Mouse (Mus musculus) midbrain, embryonic 14.5 days (tissue): ENCODE data around the gene Tbc1d24. TPM values are rescaled to one million over a fixed set of nuclear protein-coding genes. Genes with fewer than 3 reads are reported as not detected.
A peak's percentile ranks its signal among the peaks of the same experiment; 100 is the strongest.

ENCODE experiments used
- ATAC-seq: fragments of 200-750 bp; cut with Nextera tagmentation; 2 replicates; pipeline ENCODE4 v1.8.0; 2017; ENCODE audit warnings: moderate number of reproducible peaks, moderate library complexity; ENCODE audit not compliant: low FRiP score, low TSS enrichment
- DNase-seq: peaks from one replicate; pipeline ENCODE4 v3.0.0-alpha.2; 2015
- H3K27ac ChIP-seq: fragments of 300-500 bp; sonication (generic); replicated peaks from 2 replicates; pipeline ENCODE4 v1.5.1; 2014; ENCODE audit warnings: mild to moderate bottlenecking, low read depth, low read length, moderate library complexity
- H3K27me3 ChIP-seq: fragments of 300-500 bp; sonication (generic); 2 replicates; pipeline ENCODE4 v1.6.1; 2014; ENCODE audit warnings: low read length, control low read depth, mixed read lengths; ENCODE audit not compliant: control insufficient read depth, insufficient read depth
- H3K36me3 ChIP-seq: fragments of 300-500 bp; sonication (generic); 2 replicates; pipeline ENCODE4 v1.6.1; 2014; ENCODE audit warnings: low read length, control low read depth; ENCODE audit not compliant: control insufficient read depth, insufficient read depth
- H3K4me1 ChIP-seq: fragments of 300-500 bp; sonication (generic); 2 replicates; pipeline ENCODE4 v1.6.1; 2014; ENCODE audit warnings: mild to moderate bottlenecking, antibody characterized with exemption, low read length, control low read depth; ENCODE audit not compliant: control insufficient read depth, insufficient read depth
- H3K4me2 ChIP-seq: fragments of 300-500 bp; sonication (generic); 2 replicates; pipeline ENCODE4 v1.6.1; 2014; ENCODE audit warnings: mild to moderate bottlenecking, low read length, moderate library complexity
- H3K4me3 ChIP-seq: fragments of 300-500 bp; sonication (generic); replicated peaks from 2 replicates; pipeline ENCODE4 v1.5.1; 2014; ENCODE audit warnings: low read depth, low read length
- H3K9ac ChIP-seq: fragments of 300-500 bp; sonication (generic); replicated peaks from 2 replicates; pipeline ENCODE4 v1.6.1; 2014; ENCODE audit warnings: mild to moderate bottlenecking, low read length, moderate library complexity
- H3K9me3 ChIP-seq: fragments of 300-500 bp; sonication (generic); 2 replicates; pipeline ENCODE4 v1.6.1; 2016; ENCODE audit warnings: low read length, control low read depth, mixed read lengths; ENCODE audit not compliant: control insufficient read depth
- WGBS: fragments of 180-500 bp; shearing (Covaris S2); extraction: QIAGEN DNeasy Blood & Tissue Kit; methylation state at CpG from one replicate; pipeline ENCODE4 v1.1.7; 2014; 5-methylcytosine and 5-hydroxymethylcytosine counted together
- polyA plus RNA-seq: library from polyadenylated mRNA; unstranded; fragments of >200 nt; fragmentation: Nextera tagmentation; extraction: Ambion mirVana; gene quantifications from 2 replicates; pipeline ENCODE4 v1.2.1, GENCODE M21; 2014

Tbc1d24 gene
- polyA plus RNA-seq, 1 experiment from 2014 or later = 25.9 TPM

DNA sequence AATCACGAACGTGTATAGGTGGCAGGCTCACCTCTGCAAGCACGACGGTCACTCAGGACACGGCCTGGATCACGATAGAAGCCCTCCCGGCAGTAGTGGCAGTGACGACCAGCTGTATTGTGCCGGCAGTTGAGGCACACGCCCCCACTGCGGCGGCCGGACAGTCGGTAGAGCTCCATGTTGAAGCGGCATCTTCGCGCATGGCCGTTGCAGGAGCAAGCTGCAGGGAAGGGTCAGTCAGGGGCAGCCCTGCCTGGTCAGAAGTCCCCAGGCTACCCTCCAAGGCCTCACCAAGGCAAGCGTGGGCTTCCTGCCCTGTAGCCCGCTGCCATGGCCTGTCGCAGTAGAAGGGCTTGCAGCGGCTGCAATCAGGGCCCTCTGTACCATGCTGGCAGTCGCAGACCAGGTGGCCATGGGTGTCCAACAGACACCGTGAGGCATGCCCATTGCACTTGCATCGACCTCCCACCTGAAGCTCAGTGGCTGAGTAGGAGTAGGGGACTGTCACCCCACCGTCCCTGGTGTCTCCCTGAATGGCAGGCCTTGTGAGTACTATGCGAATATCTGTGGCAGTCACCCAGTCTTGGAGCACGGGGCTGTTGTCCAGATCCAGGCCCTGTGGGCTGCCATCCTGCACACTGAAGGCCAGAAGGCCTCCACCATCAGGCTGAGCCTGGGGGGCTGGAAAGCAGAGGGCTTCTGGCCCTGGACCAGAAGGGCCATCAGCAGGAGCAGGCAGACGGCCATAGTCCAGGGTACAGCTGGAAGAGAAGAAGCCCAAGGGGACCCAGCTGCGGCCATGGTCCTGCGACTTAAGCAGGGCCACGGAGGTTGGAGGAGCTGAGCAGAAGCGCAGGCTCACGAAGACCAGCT is 2.6 kb upstream of the Tbc1d24 start:
- WGBS = 55% methylated on average over 34 of the region's 34 CpGs
- Histone ChIP-seq H3K9ac (peak overlapping the region; percentile 75), H3K4me2 (peak overlapping the region; percentile 94), H3K27ac (no peak overlapping the region), H3K9me3 (no peaks in the 10 kb centered on the region), H3K4me3 (peak overlapping the region; percentile 44), H3K36me3 (no peaks in the 10 kb centered on the region), H3K27me3 (peaks cover 15% of the 10 kb centered on the region; the same call in 1 of the 2 replicates), H3K4me1 (peaks cover 82% of the 10 kb centered on the region)
- DNase-seq (no peak), ATAC-seq (no peak)

DNA sequence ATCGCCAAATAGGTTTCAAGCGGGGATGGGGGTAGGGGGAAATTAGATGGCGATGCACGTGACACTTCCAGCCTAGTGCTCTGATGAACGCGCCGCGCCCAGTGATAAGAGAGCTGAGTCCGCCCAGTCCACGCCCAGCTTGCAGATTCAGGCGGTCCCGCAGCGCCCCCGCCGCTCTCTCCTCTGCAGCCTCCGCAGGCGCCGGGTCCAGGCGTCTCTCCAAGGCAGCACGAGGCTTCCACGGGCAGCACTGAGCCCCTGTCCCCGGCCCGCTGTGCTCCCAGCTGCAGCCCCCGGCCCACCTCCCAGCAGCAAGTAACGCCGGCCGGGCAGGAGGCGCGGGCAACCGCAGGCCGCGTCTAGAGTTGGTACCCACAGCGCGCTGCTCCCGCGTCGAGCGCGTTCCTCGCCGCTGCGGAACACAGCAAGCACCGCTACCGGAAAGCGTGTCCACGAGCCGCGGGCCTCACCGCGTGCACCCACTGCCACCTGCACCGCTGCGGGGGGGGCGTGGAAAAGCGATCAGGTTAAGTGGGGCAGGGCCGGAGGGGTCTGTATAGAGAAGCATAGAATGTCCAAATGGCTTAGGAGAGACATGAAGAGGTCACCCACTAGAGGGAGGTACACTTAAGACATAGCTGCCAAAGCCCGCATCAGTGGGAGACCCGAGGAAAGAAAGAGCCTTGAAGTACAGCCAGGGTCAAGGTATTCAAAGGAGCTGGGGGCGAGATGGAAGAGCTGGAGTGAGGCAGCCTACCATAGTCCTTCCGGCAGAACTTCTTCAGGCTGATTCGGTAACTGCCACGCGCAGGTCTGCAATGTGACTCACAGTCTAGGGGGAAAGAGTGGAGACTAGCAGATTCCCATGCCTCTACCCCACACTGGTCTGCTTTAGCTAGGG is 1.3 kb upstream of the Tbc1d24 start:
- Histone ChIP-seq H3K4me3 (peak overlapping the region; percentile 74), H3K9ac (peak overlapping the region; percentile 61; the same call in 1 of the 2 replicates), H3K27me3 (peaks cover 15% of the 10 kb centered on the region; the same call in 1 of the 2 replicates), H3K9me3 (no peaks in the 10 kb centered on the region), H3K27ac (peak overlapping the region; percentile 66), H3K36me3 (no peaks in the 10 kb centered on the region), H3K4me2 (peak overlapping the region; percentile 94), H3K4me1 (peaks cover 82% of the 10 kb centered on the region)
- 4% methylated on average over 62 of the region's 62 CpGs for WGBS
- peak; percentile 78 for DNase-seq
- no peak for ATAC-seq

DNA sequence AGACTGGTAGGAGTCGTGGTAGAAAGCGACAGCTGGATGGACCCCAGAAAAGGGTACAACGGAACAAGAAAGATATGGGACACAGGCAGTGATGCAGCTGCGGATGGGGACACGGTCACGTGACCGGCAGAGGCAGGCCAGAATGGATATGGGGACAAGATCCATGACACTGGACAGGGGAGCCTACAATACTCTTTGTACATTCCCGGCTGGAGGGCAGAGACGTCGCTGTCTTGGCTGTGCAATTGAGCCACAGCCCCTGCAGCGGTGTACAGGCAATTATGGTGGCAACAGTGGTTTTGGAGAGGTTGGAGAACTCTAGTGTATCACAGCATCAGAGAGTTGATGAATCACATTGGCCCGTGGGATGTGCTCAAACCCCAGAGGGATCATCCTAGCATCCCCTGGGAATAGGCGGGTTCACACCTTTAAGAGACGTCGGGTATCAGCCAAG is 573 bp upstream of the Tbc1d24 start:
- 5% methylated on average over 15 of the region's 15 CpGs for WGBS
- H3K27ac ChIP-seq = peak overlapping the region; percentile 77
- H3K4me3 ChIP-seq = peak overlapping the region; percentile 74
- peaks cover 74% of the 10 kb centered on the region for H3K4me1 ChIP-seq
- DNase-seq = peak; percentile 67
- H3K9ac ChIP-seq = peak overlapping the region; percentile 87
- H3K36me3 ChIP-seq = no peaks in the 10 kb centered on the region
- H3K27me3 ChIP-seq = peaks cover 15% of the 10 kb centered on the region; the same call in 1 of the 2 replicates
- ATAC-seq = peak; percentile 34
- peak overlapping the region; percentile 94 for H3K4me2 ChIP-seq
- no peaks in the 10 kb centered on the region for H3K9me3 ChIP-seq

DNA sequence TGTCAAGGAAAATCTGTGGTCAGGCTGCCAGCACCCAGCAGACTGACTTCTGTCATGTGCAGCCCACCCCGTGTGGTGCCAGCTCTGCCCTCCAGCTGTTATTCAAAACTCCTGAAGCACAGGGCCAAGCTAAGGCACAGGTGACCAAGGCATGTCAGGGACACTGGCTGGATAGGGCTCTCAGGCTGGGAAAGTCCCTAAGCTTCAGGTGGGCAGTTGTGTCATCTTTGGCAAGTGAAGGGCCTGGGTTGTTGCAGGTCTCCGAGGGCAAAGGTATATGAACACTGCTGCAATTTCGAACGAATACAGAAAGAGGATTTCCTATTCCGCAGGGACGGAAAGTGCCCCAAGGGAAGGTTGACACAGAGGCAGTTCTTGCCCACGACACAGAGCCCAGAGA is 516 bp downstream of the Tbc1d24 start:
- ATAC-seq = no peak
- peak overlapping the region; percentile 57 for H3K27ac ChIP-seq
- H3K4me3 ChIP-seq = peak overlapping the region; percentile 74
- H3K27me3 ChIP-seq = peaks cover 15% of the 10 kb centered on the region; the same call in 1 of the 2 replicates
- 11% methylated on average over 7 of the region's 7 CpGs for WGBS
- no peaks in the 10 kb centered on the region for H3K9me3 ChIP-seq
- no peaks in the 10 kb centered on the region for H3K36me3 ChIP-seq
- H3K4me2 ChIP-seq = peak overlapping the region; percentile 94
- peak overlapping the region; percentile 87 for H3K9ac ChIP-seq
- H3K4me1 ChIP-seq = peaks cover 68% of the 10 kb centered on the region
- DNase-seq = no peak

DNA sequence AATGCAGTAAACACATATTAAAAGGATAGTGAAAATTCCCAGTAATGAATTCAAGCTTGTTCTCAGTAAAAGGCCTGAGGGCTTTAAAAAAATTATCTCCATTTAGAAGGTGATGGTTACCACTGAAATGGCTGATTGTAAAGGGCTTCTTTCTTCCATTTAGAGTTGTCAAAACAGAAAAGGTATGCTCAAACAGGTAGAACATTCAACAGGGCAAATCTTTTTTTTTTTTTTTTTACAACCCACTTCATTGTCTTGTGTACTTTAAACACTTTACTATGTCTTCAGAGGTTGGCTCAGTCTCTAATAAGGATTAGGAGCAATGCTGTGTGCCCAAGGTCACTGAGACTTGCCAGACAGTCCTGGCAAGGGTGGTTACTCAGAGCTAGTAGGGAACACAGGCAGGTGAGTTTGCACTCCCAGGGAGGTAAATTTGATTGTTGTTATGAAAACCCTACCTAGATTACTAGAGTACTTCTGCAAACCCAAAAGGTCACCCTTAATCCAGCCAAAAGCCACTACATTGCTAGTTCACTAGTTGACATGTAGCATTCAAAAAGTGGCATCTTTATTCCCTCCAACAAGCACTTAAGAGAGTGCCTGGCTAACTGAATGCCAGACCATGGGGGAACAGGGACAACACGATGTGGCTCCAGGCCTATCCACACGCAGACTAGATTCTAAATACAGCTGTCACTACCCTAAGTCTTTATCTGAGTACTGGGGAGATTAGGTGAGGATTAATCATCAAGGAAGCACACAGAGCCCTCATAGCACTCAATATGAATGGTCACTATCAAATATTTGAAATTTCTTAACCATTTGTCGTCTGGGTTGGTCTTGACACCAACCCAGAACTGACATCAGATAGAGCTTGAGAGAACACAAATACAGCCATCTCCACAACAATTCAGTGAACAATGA is 1.5 kb downstream of the Tbc1d24 start:
- WGBS = 64% methylated on average over 3 of the region's 3 CpGs
- no peaks in the 10 kb centered on the region for H3K9me3 ChIP-seq
- no peaks in the 10 kb centered on the region for H3K36me3 ChIP-seq
- H3K9ac ChIP-seq = peak overlapping the region; percentile 87; the same call in 1 of the 2 replicates
- peaks cover 58% of the 10 kb centered on the region for H3K4me1 ChIP-seq
- H3K4me2 ChIP-seq = peak overlapping the region; percentile 94
- H3K27me3 ChIP-seq = peaks cover 15% of the 10 kb centered on the region; the same call in 1 of the 2 replicates
- no peak overlapping the region for H3K27ac ChIP-seq
- ATAC-seq = no peak
- H3K4me3 ChIP-seq = peak overlapping the region; percentile 74; the same call in 1 of the 2 replicates
- no peak for DNase-seq

DNA sequence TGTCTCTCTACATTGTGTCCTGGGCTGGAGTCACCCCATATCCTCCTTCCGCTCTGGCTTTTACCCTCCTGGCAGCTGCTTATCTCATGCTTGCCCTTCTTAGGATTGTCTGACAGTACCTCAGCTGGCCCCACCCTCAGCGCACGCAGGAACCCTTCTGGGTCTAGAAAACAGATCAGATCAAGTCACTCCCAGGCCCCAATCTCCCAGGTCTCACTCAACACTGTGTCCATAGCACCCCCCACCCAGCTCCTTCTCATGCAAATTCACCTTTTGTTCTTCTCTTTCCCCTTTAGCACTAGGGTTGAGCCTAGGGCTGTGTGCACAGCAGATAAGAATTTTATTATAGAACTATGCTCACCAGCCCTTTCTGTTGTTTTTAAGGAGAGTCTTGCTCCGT is 2.3 kb downstream of the Tbc1d24 start:
- no peak for ATAC-seq
- no peak overlapping the region; the same call in 1 of the 2 replicates for H3K27ac ChIP-seq
- no peaks in the 10 kb centered on the region for H3K36me3 ChIP-seq
- no peak overlapping the region; the same call in 1 of the 2 replicates for H3K9ac ChIP-seq
- 38% methylated on average over 4 of the region's 4 CpGs for WGBS
- H3K27me3 ChIP-seq = peaks cover 11% of the 10 kb centered on the region; the same call in 1 of the 2 replicates
- peak overlapping the region; percentile 8; the same call in 1 of the 2 replicates for H3K4me3 ChIP-seq
- H3K4me2 ChIP-seq = peak overlapping the region; percentile 94
- H3K4me1 ChIP-seq = peaks cover 50% of the 10 kb centered on the region
- no peaks in the 10 kb centered on the region for H3K9me3 ChIP-seq
- no peak for DNase-seq

DNA sequence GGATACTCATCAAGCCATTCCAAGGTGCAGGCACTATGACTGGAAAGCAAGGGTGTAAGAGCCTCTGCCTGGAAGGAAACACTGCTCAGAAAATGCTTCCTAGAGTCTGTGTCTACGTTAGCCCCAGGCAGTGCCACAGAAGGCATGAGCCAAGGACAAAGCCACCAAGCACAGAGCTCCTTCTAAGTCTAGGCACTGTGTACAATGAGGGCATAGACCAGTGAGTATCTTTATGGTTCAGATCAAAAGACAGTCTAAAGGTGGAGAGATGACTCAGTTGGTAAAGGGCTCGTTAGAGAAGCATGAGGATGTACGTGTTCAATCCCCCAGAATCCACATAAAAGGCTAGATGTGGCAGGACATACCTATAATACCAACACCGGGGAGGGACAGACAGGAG is 4.3 kb downstream of the Tbc1d24 start:
- no peaks in the 10 kb centered on the region for H3K9me3 ChIP-seq
- no peak overlapping the region for H3K27ac ChIP-seq
- 83% methylated on average over 4 of the region's 4 CpGs for WGBS
- no peak overlapping the region for H3K4me3 ChIP-seq
- DNase-seq (no peak), ATAC-seq (no peak)
- H3K27me3 ChIP-seq = no peaks in the 10 kb centered on the region
- H3K9ac ChIP-seq = no peak overlapping the region
- no peaks in the 10 kb centered on the region for H3K36me3 ChIP-seq
- H3K4me2 ChIP-seq = no peak overlapping the region
- H3K4me1 ChIP-seq = peaks cover 31% of the 10 kb centered on the region
